Mouse (Mus musculus) left cerebral cortex, postnatal 14 days (tissue): ENCODE data around the gene Glrx5. TPM values are rescaled to one million over a fixed set of nuclear protein-coding genes. Genes with fewer than 3 reads are reported as not detected.

ENCODE experiments used
- microRNA-seq, 2 experiments: library from miRNA; unstranded; fragments of <30 nt; microRNA quantifications; one replicate each; pipeline ENCODE4 v1.2.0; 2022
- total RNA-seq, 2 experiments: library from RNA; stranded (reverse); gene quantifications; 2 replicates each; pipeline ENCODE4 v1.2.3; 2021

The Glrx5 gene
- total RNA-seq, 2 experiments from 2014 or later: 62.5 to 64.1 TPM

Small RNA genes within 50 kb of the gene (microRNA-seq; reads per million reads assigned to microRNA genes)
- 4.7 to 8.1 reads per million in 2 experiments for gene Mir3069

Other genes starting within 250 kb of the Glrx5 start
- gene Clmn, start 167.6 kb upstream of the Glrx5 start, total RNA-seq: 10 to 100 TPM; 27.4 to 28.7 TPM
- 1 to 10 TPM; 1.1 to 1.4 TPM for gene Syne3, start 22.9 kb upstream of the Glrx5 start, total RNA-seq
- gene Tcl1b2, start 113.3 kb downstream of the Glrx5 start, total RNA-seq: not detected
- not detected for gene Tcl1b1, start 127.0 kb downstream of the Glrx5 start, total RNA-seq
- gene Tcl1b5, start 143.7 kb downstream of the Glrx5 start, total RNA-seq: not detected
- gene Tcl1b3, start 158.4 kb downstream of the Glrx5 start, total RNA-seq: not detected
- gene Tcl1b4, start 169.3 kb downstream of the Glrx5 start, total RNA-seq: not detected
- not detected for gene Tcl1, start 190.1 kb downstream of the Glrx5 start, total RNA-seq